Mouse (Mus musculus): ENCODE results near the gene Dhcr7.
A peak's percentile ranks its signal among the peaks of the same experiment; 100 is the strongest.

The Dhcr7 gene

DNA sequence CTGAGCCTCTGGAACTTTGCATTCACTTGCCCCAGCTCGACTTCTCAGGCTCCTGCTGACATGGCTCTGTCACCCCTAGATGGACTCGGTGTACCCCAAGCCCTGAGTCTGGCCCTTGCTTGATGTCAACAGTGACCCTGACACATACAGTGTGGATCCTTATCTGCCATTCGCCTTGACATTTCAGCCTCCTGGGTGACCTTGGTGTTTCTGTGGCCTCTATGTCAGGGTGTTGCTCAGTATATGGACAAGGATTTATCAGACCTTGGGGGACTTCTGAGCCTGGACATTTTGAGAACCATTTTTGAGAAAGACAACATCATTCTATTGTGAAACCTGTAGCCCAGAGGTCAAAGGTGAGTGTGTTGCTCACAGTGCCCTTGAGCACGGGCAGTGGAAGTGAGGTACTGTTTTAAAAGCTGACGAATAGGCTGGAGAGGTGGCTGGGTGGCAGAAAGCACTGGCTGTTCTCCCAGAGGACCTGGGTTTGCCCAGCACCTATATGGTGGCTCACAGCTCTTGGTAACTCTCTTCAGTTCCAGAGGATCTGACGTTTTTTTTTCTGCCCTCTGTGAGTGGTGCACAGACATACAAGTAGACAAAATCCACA, 10.7 kb downstream of the Dhcr7 start:
- no peak for DNase-seq

DNA sequence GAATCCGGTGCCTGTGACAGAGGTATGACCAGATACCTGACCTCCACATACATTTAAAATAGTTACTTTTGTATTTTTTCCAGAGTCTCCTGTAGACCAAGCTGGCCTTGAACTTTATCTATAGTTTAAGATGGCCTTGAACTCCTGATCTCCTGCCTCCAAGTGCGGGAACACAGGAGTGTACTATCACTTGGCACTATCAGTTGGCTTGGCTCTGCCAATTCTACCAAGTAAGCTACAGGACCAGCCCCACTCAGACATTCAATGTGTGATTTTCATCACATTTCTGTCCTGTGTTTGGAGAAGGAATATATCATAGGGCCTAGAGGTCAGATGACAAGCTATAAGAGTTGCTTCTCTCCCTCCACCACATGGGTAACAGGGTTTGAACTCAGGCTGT, 11.4 kb downstream of the Dhcr7 start:
- no peak for DNase-seq

DNA sequence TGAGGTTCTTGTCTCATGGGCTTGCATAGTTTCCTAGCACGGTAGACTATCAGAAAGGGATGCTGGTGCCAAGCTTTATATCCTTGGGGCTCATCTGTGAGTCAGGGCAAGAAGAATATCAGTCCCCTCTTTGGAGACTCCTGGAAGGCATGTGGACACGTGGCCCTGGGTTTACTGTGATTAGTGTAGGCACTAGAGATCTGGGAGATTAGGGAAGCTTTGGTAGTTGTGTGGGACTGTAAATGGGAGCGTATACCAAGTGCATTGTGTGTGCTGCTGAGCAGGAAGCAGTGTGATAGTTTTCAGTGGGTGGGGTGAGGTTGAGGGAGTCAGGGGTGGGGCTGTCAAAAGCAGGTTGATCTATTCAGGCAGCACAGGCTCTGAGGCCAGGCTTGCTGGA, 12.0 kb downstream of the Dhcr7 start:
- no peak for DNase-seq

DNA sequence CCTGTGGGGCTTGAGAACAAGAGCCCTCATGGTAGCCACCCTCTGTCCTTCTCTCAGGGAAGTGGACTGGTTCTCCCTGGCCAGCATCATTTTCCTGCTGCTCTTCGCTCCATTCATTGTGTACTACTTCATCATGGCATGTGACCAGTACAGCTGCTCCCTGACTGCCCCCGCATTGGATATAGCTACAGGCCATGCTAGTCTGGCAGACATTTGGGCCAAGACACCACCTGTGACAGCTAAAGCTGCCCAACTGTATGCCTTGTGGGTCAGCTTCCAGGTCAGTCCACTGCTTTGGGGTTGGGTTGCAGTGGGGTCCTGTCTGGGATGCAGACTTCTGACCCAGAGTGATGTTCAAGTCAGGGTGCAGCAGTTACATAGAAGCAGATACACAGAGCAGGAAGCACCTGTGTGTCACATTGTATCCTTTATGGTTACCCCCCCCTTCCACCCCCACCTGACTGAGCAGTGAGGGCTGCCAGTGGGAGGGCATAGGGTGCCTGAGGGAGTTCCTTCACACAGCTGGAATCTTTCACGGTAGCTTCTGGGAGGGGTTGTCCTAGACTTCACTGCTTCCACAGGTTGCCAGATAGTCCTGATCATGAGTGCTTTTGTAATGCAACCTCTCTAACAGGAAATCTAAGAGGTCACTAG, 14.9 kb downstream of the Dhcr7 start:
- no peak for DNase-seq

DNA sequence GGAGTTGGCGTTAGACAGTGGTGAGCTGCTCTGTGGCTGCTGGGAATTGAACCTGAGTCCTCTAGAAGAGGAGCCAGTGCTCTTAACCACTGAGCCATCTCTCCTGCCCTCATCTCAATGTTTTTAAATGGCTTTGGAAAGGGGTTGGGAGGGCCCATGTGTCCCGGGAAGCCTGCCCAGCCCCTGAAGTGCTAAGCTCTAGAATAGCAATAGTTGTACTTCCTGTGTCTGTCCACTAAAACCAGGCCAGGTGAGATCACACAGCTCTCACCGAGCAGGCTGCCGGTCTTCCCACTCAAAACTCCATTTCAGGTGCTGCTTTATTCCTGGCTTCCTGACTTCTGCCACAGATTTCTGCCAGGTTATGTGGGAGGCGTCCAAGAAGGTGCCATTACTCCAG, 17.2 kb downstream of the Dhcr7 start:
- DNase-seq: no peak

DNA sequence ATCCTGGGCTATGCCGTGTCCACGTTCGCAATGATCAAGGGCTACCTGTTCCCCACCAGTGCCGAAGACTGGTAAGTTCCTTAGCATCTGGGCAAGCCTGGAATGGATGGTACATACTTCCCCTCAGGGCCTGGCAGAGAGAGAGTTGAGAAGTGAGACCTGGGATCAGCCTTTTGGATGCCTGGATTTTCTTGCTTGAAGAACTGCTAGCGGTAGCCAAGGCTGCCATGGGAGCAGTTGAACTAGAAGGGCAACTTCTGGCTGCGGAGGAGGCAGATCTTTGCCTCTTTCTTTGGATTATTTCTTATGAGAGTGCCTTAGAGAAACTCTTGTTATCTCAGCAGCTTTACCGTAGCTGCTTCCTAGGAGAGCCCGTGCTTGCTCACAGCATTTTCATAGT, 18.4 kb downstream of the Dhcr7 start:
- DNase-seq: no peak

DNA sequence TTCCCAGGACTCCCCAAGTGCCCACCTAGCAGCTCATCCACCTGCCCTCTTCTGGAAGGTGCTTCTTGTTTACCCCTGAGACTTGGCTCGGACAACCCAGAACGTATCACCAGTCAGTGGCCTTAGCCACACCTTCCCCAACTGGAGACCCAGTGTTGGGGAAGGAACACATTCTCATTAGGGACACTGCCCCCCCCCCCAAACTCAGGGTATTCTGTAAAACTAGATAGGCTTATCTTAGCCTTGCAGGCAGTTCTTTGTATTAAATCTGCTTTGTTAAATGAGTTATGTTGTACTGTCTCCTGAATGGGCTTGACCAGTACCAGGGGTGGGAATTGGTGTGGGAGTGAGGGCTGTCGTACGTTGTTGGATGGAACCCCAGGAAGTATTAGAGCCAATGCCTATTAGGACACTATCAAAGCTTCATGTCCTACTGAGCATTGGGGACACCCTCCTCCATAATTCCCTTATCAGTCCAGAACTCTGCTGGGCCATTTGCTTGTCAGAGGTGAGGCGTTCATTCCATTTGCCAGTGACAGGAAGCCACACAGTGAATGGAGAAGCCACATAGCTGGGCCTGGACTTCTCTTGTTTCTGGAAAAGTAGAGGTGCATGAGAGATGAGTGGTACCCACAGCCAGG, 25.3 kb downstream of the Dhcr7 start:
- DNase-seq: no peak

DNA sequence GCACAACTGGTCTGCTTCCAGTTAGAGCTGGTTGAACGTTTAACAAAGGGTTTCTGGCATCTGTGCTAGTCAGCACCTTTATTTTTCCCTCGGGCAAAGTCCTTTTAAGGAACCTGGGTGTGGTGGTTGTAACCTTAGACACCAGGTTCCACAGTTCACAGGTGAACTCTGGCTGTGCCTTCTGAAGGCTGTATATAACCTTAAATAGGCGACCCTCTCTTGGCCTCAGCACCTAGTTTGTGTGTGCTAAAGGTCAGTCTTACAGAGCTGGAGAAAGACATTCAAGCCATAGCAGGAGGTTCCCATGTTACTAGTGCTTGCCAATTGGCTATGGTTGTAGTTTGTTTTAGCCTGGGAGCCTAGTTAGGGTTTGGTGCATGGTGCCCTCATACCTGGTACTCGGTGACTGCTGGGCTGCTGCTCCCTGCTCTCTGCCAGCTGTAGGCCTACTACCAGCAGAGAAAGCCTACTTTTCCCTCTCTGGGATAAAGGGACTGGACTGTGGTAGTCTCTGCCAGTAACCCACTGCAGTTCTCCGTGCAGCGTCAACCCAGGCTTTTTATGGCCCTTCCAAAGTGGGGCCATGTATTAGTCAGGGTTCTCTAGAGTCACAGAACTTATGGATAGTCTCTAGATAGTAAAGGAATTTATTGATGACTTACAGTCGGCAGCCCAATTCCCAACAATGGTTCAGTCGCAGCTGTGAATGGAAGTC, 26.0 kb downstream of the Dhcr7 start:
- DNase-seq: peak; percentile 86

DNA sequence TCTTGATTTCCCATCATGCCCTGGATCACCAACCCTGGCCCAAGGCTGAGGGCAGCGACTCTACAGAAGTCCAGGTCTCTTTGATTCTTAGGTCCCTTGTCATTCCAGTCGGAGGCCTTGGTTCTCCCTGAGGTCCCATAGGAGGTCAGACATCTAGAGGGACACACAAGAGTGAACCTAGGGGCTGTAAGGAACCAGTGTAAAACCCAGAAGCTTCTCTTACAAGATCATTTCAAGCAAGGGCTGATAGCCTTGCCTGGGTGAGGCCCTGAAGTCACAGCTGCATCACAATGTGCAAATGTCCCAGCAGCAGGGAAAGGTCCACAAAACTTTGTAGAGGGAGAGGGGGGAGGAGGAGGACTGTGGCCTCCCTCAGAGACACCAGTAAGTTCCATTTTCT, 43.6 kb downstream of the Dhcr7 start, which contains the start of gene Gm498:
Gm498 (plus strand) TSS at position 301 of the 400 bp plus-strand sequence.
- DNase-seq: no peak

DNA sequence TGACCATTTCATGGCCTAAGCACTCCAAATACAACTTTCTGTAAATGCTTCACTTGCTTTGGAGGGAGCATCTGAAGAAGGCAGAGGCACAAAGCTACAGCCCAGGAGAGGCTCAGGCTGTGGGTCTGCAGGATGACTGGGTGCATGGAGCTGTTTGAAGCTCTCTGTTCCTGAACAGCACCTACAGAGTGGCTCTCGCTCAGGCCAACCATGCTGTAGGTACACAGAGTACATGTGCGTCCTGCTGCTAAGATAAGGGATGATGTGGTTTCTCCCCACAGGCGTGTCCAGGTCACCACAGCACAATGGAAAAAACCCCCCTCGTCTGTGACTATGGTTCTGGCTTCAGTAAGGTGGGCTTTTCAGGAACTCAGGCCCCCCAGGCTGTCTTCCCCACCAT, 45.9 kb downstream of the Dhcr7 start:
- no peak for DNase-seq

DNA sequence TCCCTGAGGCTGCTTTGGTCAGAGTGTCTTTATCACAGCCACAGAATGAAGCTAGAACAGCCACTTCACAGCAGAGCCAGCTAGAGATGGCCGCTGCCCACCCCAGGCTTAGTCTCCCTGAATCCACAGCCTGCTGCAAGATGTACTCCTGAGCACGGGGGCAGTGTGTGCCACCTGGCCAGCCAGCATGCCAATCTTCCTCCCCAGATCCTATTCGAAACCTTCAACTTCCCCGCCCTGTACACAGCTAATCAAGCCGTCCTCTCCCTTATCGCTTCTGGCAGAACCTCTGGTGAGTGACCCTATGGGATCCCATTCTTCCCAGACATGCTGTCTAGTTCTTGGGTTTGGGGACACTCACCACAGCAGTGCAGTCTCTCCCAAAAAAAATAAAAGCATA, 60.8 kb downstream of the Dhcr7 start:
- DNase-seq: no peak

DNA sequence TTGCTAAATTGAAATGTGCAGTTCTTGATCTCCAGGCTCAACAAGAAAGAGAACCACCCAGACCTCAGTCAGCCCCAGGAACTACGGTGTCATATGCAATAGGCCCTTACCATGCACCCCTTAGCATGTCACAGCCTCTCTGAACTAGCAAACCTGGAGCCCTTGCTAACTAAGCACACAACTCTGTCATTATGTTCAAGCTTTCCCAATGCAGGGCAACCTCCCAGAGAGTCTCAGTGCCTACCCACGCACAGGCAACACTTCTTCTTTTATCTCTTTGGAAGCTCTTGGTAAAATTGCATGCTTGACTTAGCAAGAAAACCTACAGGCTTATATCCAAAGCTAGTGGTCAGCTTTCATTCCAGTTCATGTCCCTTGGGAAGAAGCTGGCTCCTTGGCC, 68.2 kb downstream of the Dhcr7 start:
- DNase-seq: no peak

DNA sequence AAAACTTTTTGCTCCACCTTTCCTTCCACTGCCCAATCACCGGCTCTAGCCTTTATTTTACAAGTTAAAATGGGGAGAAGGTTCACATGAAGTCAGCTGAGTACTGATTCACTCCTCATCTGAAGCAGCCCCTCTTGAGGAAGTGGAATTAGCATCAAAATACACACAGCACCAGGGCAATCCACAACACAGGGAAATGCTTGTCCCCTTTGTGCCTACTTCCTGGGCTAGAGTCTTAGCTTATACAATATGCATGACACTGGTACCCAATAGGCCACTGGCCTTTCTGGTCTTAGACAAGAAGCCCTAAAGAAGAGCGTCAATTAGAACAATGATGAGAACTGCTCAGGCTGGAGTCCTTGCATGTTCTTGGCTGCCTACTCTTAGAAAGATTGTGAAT, 69.4 kb downstream of the Dhcr7 start:
- no peak for DNase-seq
